Mouse (Mus musculus) adrenal gland, postnatal 36 days (tissue): ENCODE data around the gene Tph2. TPM values are rescaled to one million over a fixed set of nuclear protein-coding genes. Genes with fewer than 3 reads are reported as not detected.
"Not testable (repeated sequence)": the region's sequence is repeated elsewhere in the genome, so short reads cannot be mapped to it uniquely, and the experiment has no call there.

Experiments used
- DNase-seq, 2 experiments: peaks; one replicate each; pipeline ENCODE4 v3.0.0; 2021; ENCODE audit warnings: mixed read lengths in 1 of 2
- long read RNA-seq, 2 experiments: library from polyadenylated mRNA; stranded (forward); transcript quantifications; one replicate each; pipeline ENCODE4 v2.0.0; 2021; ENCODE audit warnings: borderline sequencing depth in 2 of 2
- total RNA-seq, 2 experiments: library from RNA; stranded (reverse); gene quantifications; 2 replicates each; pipeline ENCODE4 v1.2.3; 2021

The Tph2 gene
- total RNA-seq: under 1 TPM in 1 of 2 experiments, not detected in 1; 0.10 TPM
- long read RNA-seq, experiment 1: 0 reads
- long read RNA-seq, experiment 2: 0 reads

GRCm38 (mm10) chr10:115184697-115185096 is at the start of gene Tph2:
Gene Tph2, minus strand, starts transcription at chr10:115185022.
- peak; percentile 81 to 86 for DNase-seq

- DNase-seq: no peak
Measured at GRCm38 (mm10) chr10:115233798-115234197, 49.0 kb upstream of the Tph2 start.

- no peak for DNase-seq
Measured at GRCm38 (mm10) chr10:115232513-115232912, 47.7 kb upstream of the Tph2 start.

- DNase-seq: no peak
Measured at GRCm38 (mm10) chr10:115229023-115229422, 44.2 kb upstream of the Tph2 start.

GRCm38 (mm10) chr10:115226586-115226985 is 41.8 kb upstream of the Tph2 start:
- DNase-seq: no peak

GRCm38 (mm10) chr10:115223845-115224244 is 39.0 kb upstream of the Tph2 start:
- DNase-seq: no peak

- DNase-seq: no peak
Measured at GRCm38 (mm10) chr10:115212916-115213580, 28.2 kb upstream of the Tph2 start.

GRCm38 (mm10) chr10:115205825-115206224 is 21.0 kb upstream of the Tph2 start:
- DNase-seq: no peak

- DNase-seq: no peak
Measured at GRCm38 (mm10) chr10:115205284-115205683, 20.5 kb upstream of the Tph2 start.

- no peak for DNase-seq
Measured at GRCm38 (mm10) chr10:115191214-115191613, 6.4 kb upstream of the Tph2 start.

- no peak for DNase-seq
Measured at GRCm38 (mm10) chr10:115187390-115187789, 2.6 kb upstream of the Tph2 start.

- no peak for DNase-seq
Measured at GRCm38 (mm10) chr10:115181034-115181433, 3.8 kb downstream of the Tph2 start.

- DNase-seq: not testable (repeated sequence)
Measured at GRCm38 (mm10) chr10:115178019-115178418, 6.8 kb downstream of the Tph2 start.

GRCm38 (mm10) chr10:115175591-115175991 is 9.2 kb downstream of the Tph2 start:
- no peak for DNase-seq

GRCm38 (mm10) chr10:115173336-115173735 is 11.5 kb downstream of the Tph2 start:
- DNase-seq: no peak

GRCm38 (mm10) chr10:115171351-115171818 is 13.4 kb downstream of the Tph2 start:
- DNase-seq: no peak

GRCm38 (mm10) chr10:115170496-115171350 is 14.1 kb downstream of the Tph2 start:
- no peak for DNase-seq

- no peak for DNase-seq
Measured at GRCm38 (mm10) chr10:115169410-115169809, 15.4 kb downstream of the Tph2 start.

- DNase-seq: no peak
Measured at GRCm38 (mm10) chr10:115160289-115160688, 24.5 kb downstream of the Tph2 start.

GRCm38 (mm10) chr10:115147308-115147707 is 37.5 kb downstream of the Tph2 start:
- no peak for DNase-seq

GRCm38 (mm10) chr10:115146257-115146898 is 38.4 kb downstream of the Tph2 start:
- DNase-seq: no peak

GRCm38 (mm10) chr10:115144542-115144941 is 40.3 kb downstream of the Tph2 start:
- no peak for DNase-seq

GRCm38 (mm10) chr10:115143641-115144040 is 41.2 kb downstream of the Tph2 start:
- DNase-seq: peak; percentile 4 to 25
